Mouse (Mus musculus) C2C12 (cell line): ENCODE results near the gene Cfap99. TPM values are rescaled to one million over a fixed set of nuclear protein-coding genes. Genes with fewer than 3 reads are reported as not detected.

Source experiments
- H3K27me3 ChIP-seq: one replicate; pipeline ENCODE4 v1.6.1; 2011; ENCODE audit not compliant: control insufficient read depth, insufficient read depth, insufficient read length
- H3K36me3 ChIP-seq: one replicate; pipeline ENCODE4 v1.6.1; 2011; ENCODE audit not compliant: control insufficient read depth, insufficient read depth
- H3K4me3 ChIP-seq: one replicate; pipeline ENCODE4 v1.5.1; 2011; ENCODE audit warnings: mild to moderate bottlenecking, control low read depth; ENCODE audit not compliant: poor library complexity, insufficient read depth, severe bottlenecking
- H3K79me2 ChIP-seq: one replicate; pipeline ENCODE4 v1.6.1; 2011; ENCODE audit not compliant: control insufficient read depth, insufficient read depth
- H3K79me3 ChIP-seq: one replicate; pipeline ENCODE4 v1.6.1; 2011; ENCODE audit warnings: low read depth, control low read depth
- H3ac ChIP-seq: one replicate; pipeline ENCODE3; 2011; ENCODE audit warnings: low read depth; ENCODE audit not compliant: control insufficient read depth, insufficient read length
- CEBPB ChIP-seq: IDR thresholded peaks from one replicate; pipeline ENCODE4 v1.6.1; 2011; ENCODE audit warnings: low read depth, mild to moderate bottlenecking, control low read depth, moderate library complexity
- CTCF ChIP-seq: IDR thresholded peaks from one replicate; pipeline ENCODE4 v1.5.1; 2011; ENCODE audit not compliant: control insufficient read depth, insufficient read depth, insufficient read length
- FOSL1 ChIP-seq: IDR thresholded peaks from one replicate; pipeline ENCODE4 v1.8.0; 2011; ENCODE audit warnings: mild to moderate bottlenecking, low read length; ENCODE audit not compliant: poor library complexity, insufficient read depth, severe bottlenecking
- MAX ChIP-seq: IDR thresholded peaks from one replicate; pipeline ENCODE4 v1.6.1; 2011; ENCODE audit warnings: mild to moderate bottlenecking, control low read depth
- MYOD1 ChIP-seq: IDR thresholded peaks from one replicate; pipeline ENCODE4 v1.6.1; 2011; ENCODE audit warnings: low read depth; ENCODE audit not compliant: control insufficient read depth, insufficient read length
- MYOG ChIP-seq: IDR thresholded peaks from one replicate; pipeline ENCODE4 v1.6.1; 2011; ENCODE audit not compliant: control insufficient read depth, insufficient read length; ENCODE audit errors: extremely low read depth
- USF1 ChIP-seq: IDR thresholded peaks from one replicate; pipeline ENCODE4 v1.6.1; 2011; ENCODE audit warnings: low read depth, mild to moderate bottlenecking, control low read depth, moderate library complexity
- polyA plus RNA-seq: library from polyadenylated mRNA; unstranded; fragments of >200 nt; fragmentation: generic; extraction: Trizol; gene quantifications from one replicate; pipeline ENCODE4 v1.2.1, GENCODE M21; 2012; ENCODE audit warnings: missing spikeins

Cfap99 gene
- polyA plus RNA-seq, 1 experiment: not detected

GRCm38 (mm10) chr5:34289286-34289685, 886 bp downstream of the Cfap99 start:
- H3K36me3 ChIP-seq: no peaks in the 10 kb centered on the region
- no peak overlapping the region for H3ac ChIP-seq
- no peaks in the 10 kb centered on the region for H3K79me2 ChIP-seq
- H3K79me3 ChIP-seq: no peaks in the 10 kb centered on the region
- H3K27me3 ChIP-seq: peaks cover 54% of the 10 kb centered on the region
- TF ChIP-seq CEBPB (no peak), USF1 (no peak), MAX (no peak), FOSL1 (no peak), MYOG (no peak), MYOD1 (no peak), CTCF (no peak)
- H3K4me3 ChIP-seq: no peak overlapping the region

GRCm38 (mm10) chr5:34293363-34293762, 5.0 kb downstream of the Cfap99 start:
- Histone ChIP-seq H3K79me2 (no peaks in the 10 kb centered on the region), H3K79me3 (no peaks in the 10 kb centered on the region), H3ac (no peak overlapping the region), H3K36me3 (no peaks in the 10 kb centered on the region), H3K4me3 (no peak overlapping the region), H3K27me3 (peaks cover 52% of the 10 kb centered on the region)
- TF ChIP-seq CEBPB (no peak), USF1 (no peak), FOSL1 (no peak), CTCF (no peak), MAX (no peak), MYOG (no peak), MYOD1 (no peak)

- Histone ChIP-seq H3K36me3 (no peaks in the 10 kb centered on the region), H3ac (no peak overlapping the region), H3K4me3 (no peak overlapping the region), H3K79me3 (no peaks in the 10 kb centered on the region), H3K27me3 (peaks cover 56% of the 10 kb centered on the region), H3K79me2 (no peaks in the 10 kb centered on the region)
- TF ChIP-seq MYOD1 (no peak), MAX (no peak), CEBPB (no peak), CTCF (no peak), MYOG (no peak), FOSL1 (no peak), USF1 (no peak)
Measured at GRCm38 (mm10) chr5:34294696-34295095, 6.3 kb downstream of the Cfap99 start.

GRCm38 (mm10) chr5:34295141-34295540, 6.7 kb downstream of the Cfap99 start:
- no peak overlapping the region for H3ac ChIP-seq
- no peak overlapping the region for H3K4me3 ChIP-seq
- H3K79me2 ChIP-seq: no peaks in the 10 kb centered on the region
- H3K27me3 ChIP-seq: peaks cover 58% of the 10 kb centered on the region
- no peaks in the 10 kb centered on the region for H3K36me3 ChIP-seq
- TF ChIP-seq USF1: no peak
- no peak for TF ChIP-seq MYOD1
- TF ChIP-seq FOSL1: no peak
- no peak for TF ChIP-seq CTCF
- TF ChIP-seq MAX: no peak
- TF ChIP-seq CEBPB: no peak
- TF ChIP-seq MYOG: no peak
- H3K79me3 ChIP-seq: no peaks in the 10 kb centered on the region

GRCm38 (mm10) chr5:34298061-34298460, 9.7 kb downstream of the Cfap99 start:
- H3K79me3 ChIP-seq: no peaks in the 10 kb centered on the region
- no peaks in the 10 kb centered on the region for H3K36me3 ChIP-seq
- H3K4me3 ChIP-seq: no peak overlapping the region
- H3ac ChIP-seq: no peak overlapping the region
- TF ChIP-seq USF1 (no peak), CTCF (no peak), MYOD1 (no peak), FOSL1 (no peak), MAX (no peak), MYOG (no peak), CEBPB (no peak)
- H3K27me3 ChIP-seq: peaks cover 72% of the 10 kb centered on the region
- H3K79me2 ChIP-seq: no peaks in the 10 kb centered on the region

GRCm38 (mm10) chr5:34298937-34299535, 10.6 kb downstream of the Cfap99 start:
- H3K79me2 ChIP-seq: no peaks in the 10 kb centered on the region
- H3K36me3 ChIP-seq: no peaks in the 10 kb centered on the region
- H3ac ChIP-seq: no peak overlapping the region
- no peak overlapping the region for H3K4me3 ChIP-seq
- no peak for TF ChIP-seq MYOD1
- TF ChIP-seq USF1: no peak
- TF ChIP-seq FOSL1: no peak
- TF ChIP-seq CEBPB: no peak
- TF ChIP-seq MYOG: no peak
- peaks cover 80% of the 10 kb centered on the region for H3K27me3 ChIP-seq
- no peaks in the 10 kb centered on the region for H3K79me3 ChIP-seq
